Mouse (Mus musculus): ENCODE measurements around the gene Cnst.

Cnst gene

GRCm38 (mm10) chr1:179553949-179554347 lies 7.8 kb downstream of the Cnst start:
- DNase-seq: no peak

DNA sequence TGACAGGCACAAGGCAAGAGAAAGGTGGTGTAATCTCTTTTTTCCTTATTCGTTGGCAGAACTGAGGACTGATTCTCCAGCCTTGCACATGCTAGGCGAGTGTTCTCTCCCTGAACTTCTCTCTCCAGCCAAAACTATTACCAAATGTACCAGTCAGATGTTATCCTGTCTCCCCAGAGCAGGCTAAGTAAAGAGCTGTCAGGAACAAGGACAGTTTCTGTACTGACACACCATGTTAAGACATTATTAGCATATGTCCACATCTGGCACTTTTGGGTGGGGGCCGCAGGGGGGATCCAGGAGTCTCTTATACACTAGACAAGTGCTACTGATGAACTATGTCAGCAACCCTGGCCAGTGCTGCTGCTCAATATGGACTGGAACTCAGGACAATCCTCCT lies 10.8 kb downstream of the Cnst start:
- no peak for DNase-seq

DNA sequence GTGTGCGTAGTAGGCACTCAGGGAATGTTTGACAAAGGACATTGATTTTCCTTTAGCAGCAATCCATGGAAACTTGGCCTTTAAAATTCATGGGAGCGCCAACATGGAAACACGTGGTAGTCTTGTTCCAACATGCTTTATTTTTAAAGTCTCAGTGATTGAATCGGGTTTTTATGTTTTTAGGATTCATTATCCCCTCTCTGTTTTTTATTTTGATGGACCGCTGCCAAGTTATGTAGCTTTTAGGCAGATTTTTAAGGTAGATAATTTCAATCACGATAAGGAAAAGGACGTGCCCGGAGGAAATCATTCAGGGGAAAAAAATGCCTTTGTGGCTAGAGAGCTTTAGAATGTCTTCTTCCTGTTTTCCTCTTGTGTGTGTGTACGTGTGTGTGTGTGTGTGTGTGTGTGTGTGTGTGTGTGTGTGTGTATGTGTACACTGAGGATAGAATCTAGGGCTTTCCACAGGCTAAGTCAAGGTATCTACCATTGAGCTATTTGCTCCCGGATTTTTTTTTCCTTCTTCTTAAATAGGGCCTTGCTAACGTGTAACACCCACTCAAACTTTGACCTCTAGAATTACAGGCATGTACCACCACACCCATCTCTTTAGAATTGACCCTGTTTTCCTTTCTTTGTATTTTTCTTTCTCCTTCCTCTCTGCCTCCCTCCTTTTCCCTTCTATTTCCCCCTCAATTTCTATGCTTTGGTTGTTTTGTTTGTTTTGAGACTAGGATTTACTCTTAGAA lies 13.4 kb downstream of the Cnst start:
- no peak for DNase-seq

DNA sequence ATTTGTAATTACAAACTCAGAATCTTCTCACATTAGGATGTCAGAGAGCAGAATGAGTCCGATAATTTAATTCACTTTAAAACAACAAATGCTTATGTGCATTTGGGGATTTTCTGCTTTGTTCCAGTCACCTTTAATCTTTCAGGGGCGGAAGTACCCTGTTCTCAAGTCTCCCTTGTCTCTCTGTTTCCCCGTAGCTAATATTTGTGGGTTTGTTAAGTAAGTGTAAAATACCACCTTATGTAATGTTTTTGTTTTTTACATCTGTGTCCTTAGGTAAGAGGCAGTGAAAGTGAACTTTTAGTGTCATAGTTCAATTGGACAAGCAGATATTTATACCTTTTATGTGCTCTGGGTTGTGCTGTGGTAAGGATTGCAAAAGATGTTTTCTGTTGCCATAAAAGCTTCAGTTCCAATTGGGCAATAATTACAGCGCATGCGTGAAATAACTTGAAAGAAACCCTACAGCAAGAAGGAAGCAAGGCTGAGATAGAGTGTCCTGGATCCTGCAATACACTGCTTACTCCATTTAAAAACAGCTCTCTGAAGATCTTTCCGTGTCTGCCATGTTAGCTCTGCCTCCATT lies 14.8 kb downstream of the Cnst start:
- no peak for DNase-seq

DNA sequence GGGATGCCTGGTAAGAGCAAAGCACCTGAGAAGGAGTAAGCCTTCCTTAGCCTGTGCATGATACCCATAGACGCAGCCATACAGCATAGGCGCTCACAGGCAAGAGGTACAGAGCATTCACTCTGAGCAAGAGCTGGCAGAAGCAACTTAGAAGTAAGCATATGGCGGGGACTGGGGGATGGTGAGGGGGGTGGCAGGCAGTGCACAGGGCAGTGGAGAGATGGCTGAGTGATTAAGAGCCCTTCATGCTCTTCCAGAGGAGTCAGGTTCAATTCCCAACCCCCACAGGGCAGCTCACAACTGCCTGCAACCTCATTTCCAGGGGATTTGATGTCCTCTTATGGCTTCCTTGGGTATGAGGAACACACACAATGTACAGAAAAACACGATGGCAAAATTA lies 17.0 kb downstream of the Cnst start:
- no peak for DNase-seq

GRCm38 (mm10) chr1:179563926-179564325 lies 17.8 kb downstream of the Cnst start:
- no peak for DNase-seq

DNA sequence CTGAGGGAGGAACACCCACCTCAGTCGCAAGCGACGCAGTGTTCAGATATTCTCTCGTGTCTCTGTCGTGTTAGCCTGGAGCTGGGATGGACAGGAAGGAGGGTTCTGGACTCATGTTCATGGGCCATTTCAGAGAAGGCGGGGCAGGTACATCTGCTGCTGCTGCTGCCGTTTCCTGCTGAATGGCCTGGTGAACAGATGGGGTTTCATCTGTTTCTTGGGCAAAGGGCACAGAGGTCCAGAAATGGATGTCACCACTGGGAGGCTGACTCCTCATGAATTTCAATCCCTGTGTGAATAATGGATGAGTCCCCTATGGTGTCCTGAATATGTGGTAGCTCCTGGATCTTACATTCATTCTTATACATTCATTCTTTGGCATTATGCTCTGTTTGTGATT lies 21.4 kb downstream of the Cnst start:
- DNase-seq: no peak

GRCm38 (mm10) chr1:179568690-179569398 lies 22.7 kb downstream of the Cnst start:
- DNase-seq: no peak

DNA sequence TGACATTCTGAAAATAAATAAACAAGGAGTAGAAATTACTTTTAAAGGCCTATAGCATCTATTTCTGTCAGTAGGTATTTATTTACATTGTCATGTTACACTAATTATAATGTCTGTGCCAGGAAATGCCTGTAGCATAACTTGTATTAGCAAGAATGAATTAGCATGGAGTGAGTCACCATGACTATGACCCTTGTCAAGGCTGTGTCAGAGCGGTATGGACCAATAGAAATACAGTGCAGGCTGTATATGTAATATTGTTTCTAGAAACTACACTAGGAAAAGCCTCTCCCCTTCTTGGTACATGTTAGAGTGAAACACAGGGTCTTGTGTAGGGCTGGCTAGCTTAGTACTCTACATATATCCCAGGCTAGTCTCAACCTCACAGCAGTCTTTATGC lies 24.3 kb downstream of the Cnst start:
- DNase-seq: no peak

DNA sequence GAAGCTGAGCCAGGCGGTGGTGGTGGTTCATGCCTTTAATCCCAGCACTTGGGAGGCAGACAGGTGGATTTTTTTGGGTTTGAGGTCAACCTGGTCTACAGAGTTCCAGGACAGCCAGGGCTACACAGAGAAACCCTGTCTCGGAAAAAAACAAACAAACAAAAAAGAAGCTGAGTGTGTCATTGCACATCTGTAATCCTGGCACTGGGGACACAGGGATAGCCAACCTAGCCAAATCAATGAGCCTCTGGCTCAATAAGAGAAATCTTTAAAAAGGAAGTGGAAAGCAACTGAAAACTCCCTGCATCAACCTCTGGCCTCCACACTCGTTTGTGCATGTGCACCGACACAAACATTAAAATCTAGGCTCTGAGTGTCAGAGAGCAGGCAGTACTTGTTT lies 25.5 kb downstream of the Cnst start:
- no peak for DNase-seq

- no peak for DNase-seq
These were observed 27.6 kb downstream of the Cnst start for GRCm38 (mm10) chr1:179573650-179574206.

DNA sequence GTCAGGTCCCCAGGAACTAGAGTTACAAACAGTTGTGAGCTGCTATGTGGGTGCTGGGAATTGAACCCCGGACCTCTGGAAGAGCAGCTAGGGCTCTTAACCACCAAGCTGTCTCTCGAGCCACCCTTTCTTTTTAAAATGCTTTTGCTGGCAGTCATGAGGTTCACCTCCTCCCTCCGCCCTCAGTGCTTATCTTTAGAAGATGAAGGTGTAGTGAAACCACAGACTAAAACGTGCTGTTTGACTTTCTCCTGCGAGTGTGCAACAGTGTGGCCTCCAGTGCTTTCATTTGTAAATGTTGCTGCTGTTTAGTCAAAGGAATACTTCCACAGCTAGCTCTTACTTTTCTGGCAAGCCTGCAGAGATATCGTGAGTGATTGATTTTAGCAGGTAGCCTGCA lies 32.5 kb downstream of the Cnst start:
- no peak for DNase-seq

GRCm38 (mm10) chr1:179580200-179580599 lies 34.0 kb downstream of the Cnst start:
- DNase-seq: no peak

GRCm38 (mm10) chr1:179581422-179581821 lies 35.3 kb downstream of the Cnst start:
- DNase-seq: no peak

DNA sequence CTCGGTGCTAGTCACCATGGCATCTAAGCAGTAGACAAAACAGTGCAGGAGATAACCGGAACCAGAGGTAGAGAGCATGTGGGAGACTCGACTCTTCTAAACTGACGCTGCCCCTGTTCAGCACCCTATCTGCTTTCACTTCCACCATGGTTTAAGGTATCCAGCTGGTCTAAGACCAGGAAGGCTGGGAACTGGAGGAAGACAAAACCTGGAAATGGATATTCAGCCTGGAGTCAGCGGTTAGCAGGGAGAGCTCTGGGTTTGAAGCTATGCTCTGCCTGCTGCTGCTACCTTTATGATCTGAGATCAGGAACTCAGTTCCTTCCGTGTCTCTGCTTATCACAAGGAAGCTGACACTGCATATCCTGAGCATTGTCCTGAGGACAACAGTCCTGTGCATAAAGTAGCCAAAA lies 35.9 kb downstream of the Cnst start:
- DNase-seq: no peak

DNA sequence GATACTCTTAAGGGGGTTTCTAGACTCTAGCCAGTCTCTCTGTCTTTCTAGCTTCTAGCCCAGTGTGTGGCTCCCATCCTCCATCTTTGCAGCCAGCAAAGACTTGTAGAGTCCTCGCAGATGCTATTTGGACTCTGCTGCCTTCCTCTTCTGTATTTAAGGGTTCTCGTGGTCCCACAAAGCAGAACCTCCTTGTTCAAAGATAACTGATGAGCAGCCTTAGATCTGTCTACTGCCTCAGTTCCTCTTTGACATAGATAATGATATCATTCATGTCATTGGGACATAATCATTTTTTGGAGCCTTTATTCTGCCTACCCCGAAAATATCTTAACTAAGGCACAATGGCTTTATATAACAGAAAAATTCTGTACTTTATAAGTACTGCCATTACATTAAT lies 36.9 kb downstream of the Cnst start:
- DNase-seq: no peak

DNA sequence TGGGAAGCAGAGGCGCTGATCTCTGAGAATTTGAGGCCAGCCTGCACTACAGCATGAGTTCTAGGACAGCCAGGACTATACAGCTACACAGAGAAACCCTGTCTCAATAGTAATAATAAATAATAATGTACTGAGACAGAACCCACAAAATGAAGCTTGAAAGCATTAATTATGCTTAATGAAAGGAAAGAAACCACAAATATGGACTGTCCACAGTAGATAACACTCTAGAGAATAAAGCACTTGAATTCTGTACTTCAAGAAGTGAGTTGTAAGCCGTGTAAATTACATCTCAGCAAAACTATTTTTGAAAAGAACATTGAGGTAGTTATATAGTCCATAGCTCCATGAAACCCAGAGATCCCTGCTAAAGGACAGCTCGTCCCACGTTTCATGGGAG lies 38.0 kb downstream of the Cnst start:
- DNase-seq: no peak

GRCm38 (mm10) chr1:179585646-179586045 lies 39.5 kb downstream of the Cnst start:
- DNase-seq: no peak

- DNase-seq: no peak
These were observed 40.4 kb downstream of the Cnst start for GRCm38 (mm10) chr1:179586430-179587095.

DNA sequence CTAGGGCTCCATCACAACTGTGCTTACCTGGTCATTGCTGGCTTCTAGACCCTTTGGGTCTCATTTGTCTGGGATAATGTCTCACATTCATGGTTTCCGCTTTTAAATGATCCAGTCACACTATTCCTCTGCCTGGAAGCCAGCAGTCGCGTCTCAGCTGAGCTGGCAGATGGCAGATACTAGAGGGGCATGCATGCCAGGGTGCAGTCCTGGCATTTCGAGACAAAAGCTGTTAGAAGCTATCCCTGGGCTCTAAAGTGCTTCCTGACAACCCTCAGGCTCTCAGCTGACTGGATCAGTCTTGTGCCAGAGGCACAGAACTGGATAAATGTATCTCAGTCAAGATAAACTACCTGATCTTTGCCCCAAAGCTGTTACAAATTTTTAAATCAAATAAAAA lies 42.1 kb downstream of the Cnst start:
- DNase-seq: no peak

- DNase-seq: peak; percentile 30
These were observed 45.5 kb downstream of the Cnst start for GRCm38 (mm10) chr1:179591639-179592038.

GRCm38 (mm10) chr1:179592143-179592542 lies 46.0 kb downstream of the Cnst start:
- DNase-seq: no peak

DNA sequence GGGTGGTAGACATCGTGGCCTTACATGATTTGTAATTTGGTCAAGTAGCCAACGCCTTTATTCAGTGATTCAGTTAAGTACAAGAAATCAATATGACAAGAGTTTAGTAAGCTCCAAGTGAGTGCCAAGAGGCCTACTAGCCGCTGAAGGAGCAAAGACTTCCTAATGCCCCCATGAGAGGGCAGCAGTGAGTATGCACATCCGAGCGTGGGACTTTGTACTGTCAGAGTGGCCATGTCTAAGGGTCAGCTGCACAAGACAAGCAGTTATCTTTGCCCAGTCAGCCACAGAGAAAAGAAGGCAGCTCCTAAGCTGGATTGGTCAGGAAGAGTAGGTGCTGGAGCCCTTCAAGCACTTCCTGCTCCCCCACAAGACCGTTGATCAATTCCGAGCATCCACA lies 46.8 kb downstream of the Cnst start:
- DNase-seq: no peak
